Mouse (Mus musculus) liver, adult 2 months (tissue): ENCODE results near the gene Ankfn1.

Experiments
- CTCF ChIP-seq: fragments of 200-500 bp; IDR thresholded peaks from 2 replicates; pipeline ENCODE4 v1.5.1; 2011; ENCODE audit warnings: low read depth, low read length, control low read depth
- POLR2A ChIP-seq: fragments of 200-500 bp; IDR thresholded peaks from 2 replicates; pipeline ENCODE4 v1.6.1; 2011; ENCODE audit warnings: low read length, control low read depth; ENCODE audit not compliant: insufficient read depth; ENCODE audit errors: extremely low read depth

GRCm38 (mm10) chr11:89818594-89818993 is 41.1 kb upstream of the Ankfn1 start:
- TF ChIP-seq POLR2A (no peak), CTCF (no peak)
